Mouse (Mus musculus) sigmoid colon, adult 10 weeks (tissue): ENCODE data around the gene Ddx17. TPM values are rescaled to one million over a fixed set of nuclear protein-coding genes. Genes with fewer than 3 reads are reported as not detected.

Experiments used
- polyA plus RNA-seq: library from polyadenylated mRNA; stranded (reverse); fragments of 350-450 nt; fragmentation: Illumina TruSeq; extraction: RNeasy Lipid Tissue Mini Kit (QIAGEN cat#74804); gene quantifications from one replicate; pipeline ENCODE4 v1.2.3, GENCODE M21; 2014; ENCODE audit warnings: low read depth, low replicate concordance

Gene Ddx17
- 534 TPM for polyA plus RNA-seq

GRCm38 (mm10) chr15:79546410-79547288, at the start of gene Ddx17:
Gene Ddx17, minus strand, starts transcription at chr15:79546741.

GRCm38 (mm10) chr15:79516171-79517096, 30.1 kb downstream of the Ddx17 start, which contains the start of gene Kdelr3:
Gene Kdelr3, plus strand, starts transcription at chr15:79516411.

GRCm38 (mm10) chr15:79504707-79505452, 41.7 kb downstream of the Ddx17 start, which contains the start of gene Kcnj4:
Gene Kcnj4, minus strand, starts transcription at chr15:79505241.

Other genes starting within 250 kb of the Ddx17 start
- not detected for gene Pla2g6, start 218.4 kb downstream of the Ddx17 start, polyA plus RNA-seq
- 3.6 TPM for gene Maff, start 200.1 kb downstream of the Ddx17 start, polyA plus RNA-seq
- gene Tmem184b, start 143.2 kb downstream of the Ddx17 start, polyA plus RNA-seq: 8.4 TPM
- 7.4 TPM for gene Csnk1e, start 91.2 kb downstream of the Ddx17 start, polyA plus RNA-seq
- not detected for gene Kcnj4, start 41.5 kb downstream of the Ddx17 start, polyA plus RNA-seq
- gene Kdelr3, start 30.3 kb downstream of the Ddx17 start, polyA plus RNA-seq: 17.9 TPM
- gene Dmc1, start 58.4 kb upstream of the Ddx17 start, polyA plus RNA-seq: 0.82 TPM
- 3.1 TPM for gene Fam227a, start 112.2 kb upstream of the Ddx17 start, polyA plus RNA-seq
- 1.1 TPM for gene Cby1, start 112.5 kb upstream of the Ddx17 start, polyA plus RNA-seq
- 305 TPM for gene Tomm22, start 124.1 kb upstream of the Ddx17 start, polyA plus RNA-seq
- gene Josd1, start 141.2 kb upstream of the Ddx17 start, polyA plus RNA-seq: 17.0 TPM
- gene Gtpbp1, start 144.1 kb upstream of the Ddx17 start, polyA plus RNA-seq: 1.8 TPM
- gene Sun2, start 195.8 kb upstream of the Ddx17 start, polyA plus RNA-seq: 13.4 TPM
- gene Dnal4, start 231.1 kb upstream of the Ddx17 start, polyA plus RNA-seq: 1.1 TPM